Mouse (Mus musculus) stomach, embryonic 15.5 days (tissue): ENCODE data around the gene Dusp11. TPM values are rescaled to one million over a fixed set of nuclear protein-coding genes. Genes with fewer than 3 reads are reported as not detected.
A peak's percentile ranks its signal among the peaks of the same experiment; 100 is the strongest.
"Not testable (repeated sequence)": the region's sequence is repeated elsewhere in the genome, so short reads cannot be mapped to it uniquely, and the experiment has no call there.

ENCODE experiments used
- ATAC-seq: fragments of 200-750 bp; cut with Nextera tagmentation; 2 replicates; pipeline ENCODE4 v1.8.0; 2017; ENCODE audit warnings: low read depth, moderate number of reproducible peaks, moderate TSS enrichment; ENCODE audit not compliant: insufficient read depth, low FRiP score
- H3K27ac ChIP-seq: fragments of 300-500 bp; sonication (generic); 2 replicates; pipeline ENCODE4 v1.5.1; 2015; ENCODE audit warnings: mild to moderate bottlenecking, inconsistent platforms
- H3K27me3 ChIP-seq: fragments of 300-500 bp; sonication (generic); replicated peaks from 2 replicates; pipeline ENCODE4 v1.6.1; 2015; ENCODE audit warnings: inconsistent platforms
- H3K36me3 ChIP-seq: fragments of 300-500 bp; sonication (generic); 2 replicates; pipeline ENCODE4 v1.6.1; 2015; ENCODE audit warnings: inconsistent platforms
- H3K4me1 ChIP-seq: fragments of 300-500 bp; sonication (generic); 2 replicates; pipeline ENCODE4 v1.6.1; 2015; ENCODE audit warnings: inconsistent platforms
- H3K4me2 ChIP-seq: fragments of 300-500 bp; sonication (generic); 2 replicates; pipeline ENCODE4 v1.6.1; 2015; ENCODE audit warnings: mild to moderate bottlenecking, inconsistent platforms
- H3K4me3 ChIP-seq: fragments of 300-500 bp; sonication (generic); replicated peaks from 2 replicates; pipeline ENCODE4 v1.5.1; 2015; ENCODE audit warnings: inconsistent platforms
- H3K9ac ChIP-seq: fragments of 300-500 bp; sonication (generic); 2 replicates; pipeline ENCODE4 v1.6.1; 2015; ENCODE audit warnings: inconsistent platforms
- H3K9me3 ChIP-seq: fragments of 300-500 bp; sonication (generic); 2 replicates; pipeline ENCODE4 v1.6.1; 2016; ENCODE audit warnings: inconsistent platforms
- WGBS: fragments of 180-500 bp; shearing (Covaris S2); methylation state at CpG from one replicate; pipeline ENCODE4 v1.1.7; 2015; 5-methylcytosine and 5-hydroxymethylcytosine counted together
- polyA plus RNA-seq: library from polyadenylated mRNA; unstranded; fragments of >200 nt; fragmentation: Nextera tagmentation; extraction: Ambion mirVana; gene quantifications from 2 replicates; pipeline ENCODE4 v1.2.1, GENCODE M21; 2015

The Dusp11 gene
- polyA plus RNA-seq, 1 experiment from 2014 or later: 39.4 TPM

DNA sequence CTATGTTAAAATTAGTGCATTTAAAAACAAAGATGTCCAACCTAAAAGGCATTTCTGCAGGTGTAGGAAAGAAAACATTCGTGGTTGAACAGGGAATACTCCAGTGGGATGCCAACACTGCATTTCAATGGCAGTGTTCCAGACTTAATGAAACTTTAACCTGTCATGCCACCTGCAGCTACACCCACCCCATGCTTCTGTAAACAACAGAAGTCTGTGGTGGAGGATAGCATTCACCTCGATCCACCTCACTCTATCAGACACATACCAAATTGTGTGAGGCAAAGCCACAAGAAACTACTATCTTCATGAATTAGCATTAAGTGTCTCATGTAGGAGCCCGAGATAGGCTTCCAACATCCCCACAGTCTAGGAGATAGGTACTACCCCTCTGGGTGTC lies 53.1 kb downstream of the Dusp11 start:
- Histone ChIP-seq H3K9me3 (no peaks in the 10 kb centered on the region), H3K4me2 (no peak overlapping the region), H3K9ac (no peak overlapping the region), H3K27me3 (no peaks in the 10 kb centered on the region), H3K4me3 (no peak overlapping the region), H3K36me3 (no peaks in the 10 kb centered on the region), H3K27ac (no peak overlapping the region), H3K4me1 (no peaks in the 10 kb centered on the region)
- 59% methylated on average over 3 of the region's 3 CpGs for WGBS
- ATAC-seq: peak; percentile 50; the same call in 1 of the 2 replicates

DNA sequence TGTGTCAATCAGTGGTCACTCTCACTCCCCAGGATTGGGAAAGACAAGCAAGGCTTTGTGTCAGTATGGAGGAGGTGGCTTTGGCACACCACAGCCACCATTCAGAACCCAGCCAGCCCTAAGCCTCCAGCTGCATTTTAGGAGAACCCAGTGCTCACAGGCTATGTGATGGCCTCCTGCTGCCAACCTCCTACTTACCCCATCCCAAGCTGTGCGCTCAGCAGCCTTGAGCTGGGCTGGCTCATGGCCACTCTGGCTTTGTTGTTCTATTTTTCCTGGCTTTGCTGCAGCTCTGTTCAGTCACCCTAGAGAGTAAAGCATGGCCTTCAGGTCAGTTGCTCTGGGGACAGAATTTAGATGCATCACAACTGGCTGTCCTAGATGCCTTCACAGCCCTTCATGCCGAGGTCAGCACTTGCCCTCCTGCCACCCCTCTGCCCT lies 54.5 kb downstream of the Dusp11 start:
- H3K27me3 ChIP-seq, ATAC-seq, H3K9me3 ChIP-seq, H3K4me1 ChIP-seq, H3K4me3 ChIP-seq, H3K36me3 ChIP-seq, H3K27ac ChIP-seq, H3K4me2 ChIP-seq, H3K9ac ChIP-seq: not testable (repeated sequence)
- WGBS: 66% methylated on average over 2 of the region's 2 CpGs

DNA sequence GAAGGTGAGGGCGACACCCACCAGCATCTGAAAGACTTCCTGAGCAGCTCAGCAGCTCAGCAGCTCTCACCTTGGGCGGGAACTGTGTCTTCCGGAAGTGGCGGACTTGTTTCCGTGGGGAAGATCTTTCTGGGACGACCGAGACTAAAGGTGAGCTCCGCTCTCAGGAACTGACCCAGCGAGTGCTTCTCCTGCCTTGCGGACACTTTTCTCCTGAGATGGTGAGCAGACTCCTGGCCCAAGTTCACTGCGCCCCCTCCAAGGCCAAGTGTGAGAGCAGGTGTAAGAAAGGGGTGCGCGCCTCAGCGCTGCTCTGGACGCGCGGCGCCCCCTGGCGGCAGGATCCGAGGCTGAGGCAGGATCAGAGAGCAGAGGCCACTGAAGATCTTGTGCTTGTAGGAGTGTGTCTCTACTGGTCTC lies 56.8 kb downstream of the Dusp11 start, which contains the start of gene Nat8f4:
Gene Nat8f4, minus strand, starts transcription at position 243 of the 420 bp plus-strand sequence.
- H3K4me2 ChIP-seq: peak within 1 kb of the TSS; percentile 44
- not testable (repeated sequence) for H3K9ac ChIP-seq, H3K4me1 ChIP-seq, H3K27me3 ChIP-seq, H3K36me3 ChIP-seq, H3K27ac ChIP-seq, H3K9me3 ChIP-seq
- peak within 1 kb of the TSS; percentile 34 for H3K4me3 ChIP-seq
- WGBS: 11% methylated on average over 20 of the region's 20 CpGs
- ATAC-seq: peak; percentile 74; the same call in 1 of the 2 replicates

GRCm38 (mm10) chr6:85902303-85902702 lies 59.2 kb downstream of the Dusp11 start:
- Histone ChIP-seq H3K27ac (no peak overlapping the region), H3K36me3 (no peaks in the 10 kb centered on the region), H3K4me3 (no peak overlapping the region), H3K4me2 (no peak overlapping the region), H3K9ac (no peak overlapping the region), H3K9me3 (no peaks in the 10 kb centered on the region), H3K4me1 (no peaks in the 10 kb centered on the region), H3K27me3 (no peaks in the 10 kb centered on the region)
- 80% methylated on average over 2 of the region's 2 CpGs for WGBS
- ATAC-seq: no peak

DNA sequence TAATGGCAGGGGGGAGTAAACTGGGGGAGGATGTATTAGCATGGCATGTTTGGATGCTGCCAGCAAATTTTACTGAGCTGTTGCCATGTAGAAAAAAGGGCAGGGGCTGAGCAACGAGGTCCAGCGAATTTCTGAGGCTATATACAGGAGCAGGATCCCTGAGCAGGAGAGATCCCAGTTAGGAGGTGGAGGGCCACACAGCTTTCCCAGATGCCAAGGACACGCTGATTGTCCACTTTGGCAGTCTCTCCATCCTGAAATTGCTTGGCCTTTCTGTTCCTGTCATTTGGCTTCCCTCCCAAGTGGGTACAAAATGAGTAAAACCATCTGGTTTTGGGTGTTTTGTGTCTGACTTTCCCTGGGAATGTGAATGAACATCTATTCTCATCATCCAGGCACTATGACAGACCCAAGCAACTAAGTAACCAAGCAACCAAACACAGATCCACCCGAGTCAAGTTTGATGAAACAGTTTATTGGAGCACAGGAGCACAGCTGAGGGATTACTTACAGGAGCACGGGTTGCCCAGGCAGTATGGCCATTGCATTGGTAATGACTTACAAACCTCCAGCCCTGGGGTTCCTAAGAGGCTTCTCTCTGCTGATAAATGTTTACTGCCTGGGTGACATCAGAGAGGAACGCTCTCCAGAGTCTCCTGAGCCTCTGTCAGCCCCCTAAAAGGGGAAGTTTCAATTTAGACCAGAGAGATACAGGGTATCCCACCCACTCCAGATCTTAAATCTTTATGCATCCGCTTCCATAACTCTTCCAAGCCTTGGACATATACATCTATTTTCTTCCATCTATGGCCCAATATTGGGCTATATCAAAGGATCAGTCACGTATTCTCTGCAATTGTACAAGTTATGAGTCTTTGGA lies 62.6 kb downstream of the Dusp11 start:
- not testable (repeated sequence) for ATAC-seq, H3K27me3 ChIP-seq, H3K36me3 ChIP-seq, H3K4me3 ChIP-seq, H3K9me3 ChIP-seq, H3K9ac ChIP-seq, H3K27ac ChIP-seq, H3K4me2 ChIP-seq, H3K4me1 ChIP-seq
- 68% methylated on average over 7 of the region's 8 CpGs for WGBS

GRCm38 (mm10) chr6:85895061-85895648 lies 66.3 kb downstream of the Dusp11 start:
- WGBS: 71% methylated on average over 25 of the region's 25 CpGs
- not testable (repeated sequence) for H3K36me3 ChIP-seq

More at GRCm38 (mm10) chr6:85895061-85895648, 66.3 kb downstream of the Dusp11 start:
- H3K4me2 ChIP-seq, H3K9me3 ChIP-seq, H3K27ac ChIP-seq, H3K4me1 ChIP-seq, H3K4me3 ChIP-seq, ATAC-seq, H3K27me3 ChIP-seq, H3K9ac ChIP-seq: not testable (repeated sequence)

Other genes with a start within 250 kb of the Dusp11 start
- not detected in 2 replicates for gene Nat8f7, start 248.5 kb downstream of the Dusp11 start, polyA plus RNA-seq
- gene Nat8f3, start 195.9 kb downstream of the Dusp11 start, polyA plus RNA-seq: 0.08 TPM in 1 of 2 replicates, not detected in the other
- gene Nat8f6, start 140.7 kb downstream of the Dusp11 start, polyA plus RNA-seq: not detected in 2 replicates
- not detected in 2 replicates for gene Nat8f5, start 140.7 kb downstream of the Dusp11 start, polyA plus RNA-seq
- gene Nat8, start 129.6 kb downstream of the Dusp11 start, polyA plus RNA-seq: 0.46 and 0.63 TPM in 2 replicates
- 0.04 and 0.14 TPM in 2 replicates for gene Nat8f2, start 92.5 kb downstream of the Dusp11 start, polyA plus RNA-seq
- gene Nat8f4, start 56.8 kb downstream of the Dusp11 start, polyA plus RNA-seq: 3.7 and 4.1 TPM in 2 replicates
- 31.3 and 32.1 TPM in 2 replicates for gene Tprkb, start 49.8 kb downstream of the Dusp11 start, polyA plus RNA-seq
- 5.9 and 6.7 TPM in 2 replicates for gene Nat8f1, start 46.0 kb downstream of the Dusp11 start, polyA plus RNA-seq
- not detected in 2 replicates for gene Figla, start 54.5 kb upstream of the Dusp11 start, polyA plus RNA-seq
- 7.4 and 12.6 TPM in 2 replicates for gene Add2, start 67.0 kb upstream of the Dusp11 start, polyA plus RNA-seq
- 5.5 and 5.6 TPM in 2 replicates for gene Tgfa, start 233.6 kb upstream of the Dusp11 start, polyA plus RNA-seq